Mouse (Mus musculus): Measurements from ENCODE around the gene Rhebl1.

The Rhebl1 gene

GRCm38 (mm10) chr15:98851229-98851818, 43.0 kb downstream of the Rhebl1 start:
- DNase-seq (ENCODE audit: low read depth, low spot score): no peak

GRCm38 (mm10) chr15:98850668-98851067, 43.7 kb downstream of the Rhebl1 start:
- no peak for DNase-seq (ENCODE audit: low read depth, low spot score)

- no peak for DNase-seq (ENCODE audit: low read depth, low spot score)
Measured at GRCm38 (mm10) chr15:98849956-98850600, 44.3 kb downstream of the Rhebl1 start.

- no peak for DNase-seq (ENCODE audit: low read depth, low spot score)
Measured at GRCm38 (mm10) chr15:98849165-98849564, 45.2 kb downstream of the Rhebl1 start.

- DNase-seq (ENCODE audit: low read depth, low spot score): no peak
Measured at GRCm38 (mm10) chr15:98846140-98846539, 48.2 kb downstream of the Rhebl1 start.

- no peak for DNase-seq (ENCODE audit: low read depth, low spot score)
Measured at GRCm38 (mm10) chr15:98845149-98845548, 49.2 kb downstream of the Rhebl1 start.

GRCm38 (mm10) chr15:98843595-98844223, 50.6 kb downstream of the Rhebl1 start:
- peak; percentile 9 for DNase-seq (ENCODE audit: low read depth, low spot score)

GRCm38 (mm10) chr15:98839671-98840585, 54.4 kb downstream of the Rhebl1 start:
- DNase-seq (ENCODE audit: low read depth, low spot score): no peak

- DNase-seq (ENCODE audit: low read depth, low spot score): no peak
Measured at GRCm38 (mm10) chr15:98839161-98839560, 55.2 kb downstream of the Rhebl1 start.

GRCm38 (mm10) chr15:98837743-98838103, 56.6 kb downstream of the Rhebl1 start:
- DNase-seq (ENCODE audit: low read depth, low spot score): no peak

GRCm38 (mm10) chr15:98837006-98837742, 57.2 kb downstream of the Rhebl1 start:
- no peak for DNase-seq (ENCODE audit: low read depth, low spot score)

GRCm38 (mm10) chr15:98835291-98835690, 59.0 kb downstream of the Rhebl1 start:
- no peak for DNase-seq (ENCODE audit: low read depth, low spot score)

- DNase-seq (ENCODE audit: low read depth, low spot score): no peak
Measured at GRCm38 (mm10) chr15:98834059-98834458, 60.3 kb downstream of the Rhebl1 start.

- no peak for DNase-seq (ENCODE audit: low read depth, low spot score)
Measured at GRCm38 (mm10) chr15:98833281-98833680, 61.1 kb downstream of the Rhebl1 start.

GRCm38 (mm10) chr15:98832161-98833058, 61.9 kb downstream of the Rhebl1 start:
- DNase-seq (ENCODE audit: low read depth, low spot score): peak; percentile 23

GRCm38 (mm10) chr15:98831684-98832035, 62.7 kb downstream of the Rhebl1 start:
- no peak for DNase-seq (ENCODE audit: low read depth, low spot score)

GRCm38 (mm10) chr15:98830736-98831683, 63.3 kb downstream of the Rhebl1 start, which contains the start of gene Prkag1:
Gene Prkag1 (minus strand): TSS chr15:98831521.
- DNase-seq (ENCODE audit: low read depth, low spot score): peak; percentile 96

All from mesoderm, embryonic 11.5 days (tissue).